ENCODE assay signal across 8 mouse cellular contexts in the genomic region with DNA sequence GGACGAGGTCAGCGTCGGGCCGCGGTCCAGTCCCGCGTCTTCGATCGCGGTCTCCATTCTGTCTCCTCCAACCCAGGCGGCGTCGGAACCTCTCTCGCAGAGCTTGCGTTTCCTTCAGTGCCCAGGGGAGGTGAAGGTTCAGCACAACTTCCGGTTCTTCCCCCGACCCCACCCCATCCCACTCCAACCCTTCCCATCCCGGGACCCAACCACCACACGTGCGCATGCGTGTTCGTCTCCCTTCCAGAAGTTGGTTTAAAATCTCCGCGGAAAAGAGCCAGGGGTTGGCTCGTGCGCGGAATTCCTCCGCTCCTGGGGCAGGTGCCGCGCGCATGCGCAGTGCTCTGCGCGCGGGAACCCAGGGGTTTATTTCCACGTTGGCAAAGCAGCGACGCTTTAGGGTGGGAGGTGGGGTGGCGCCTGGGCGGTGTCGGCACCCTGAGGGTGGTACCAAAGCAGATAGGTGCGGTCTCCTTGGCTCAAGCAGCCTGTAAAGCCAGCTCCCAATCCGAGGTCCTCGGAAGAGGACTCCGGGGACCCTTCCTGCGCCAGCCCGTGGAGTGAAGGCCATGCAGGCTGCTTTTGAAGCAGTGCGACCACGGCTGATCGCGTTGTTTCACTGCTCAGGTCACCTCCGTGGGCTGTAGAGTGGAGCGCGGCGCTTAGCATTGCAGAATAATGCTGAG. TPM values are rescaled to one million over a fixed set of nuclear protein-coding genes. Genes with fewer than 3 reads are reported as not detected.
DNase-seq lines count a peak whose midpoint lies in the region; ATAC-seq and TF ChIP-seq lines count a peak whose summit lies in the region.

Gene 2310057M21Rik (minus strand): TSS at position 145 of the 686 bp plus-strand sequence.

- WGBS in kidney, embryonic 14.5 days = under 1% methylated on average over 53 of the region's 55 CpGs
- WGBS in limb, embryonic 15.5 days = under 1% methylated on average over 55 of the region's 55 CpGs

- peak within 1 kb of the TSS; percentile 100 for H3K4me3 ChIP-seq in bone marrow macrophage, adult 2 months (ENCODE audit: insufficient read depth, low read length)
- peak within 1 kb of the TSS; percentile 70 for H3K4me3 ChIP-seq in embryonic fibroblast, embryonic 13.5 days (ENCODE audit: insufficient read depth, low read length)
- H3K4me3 ChIP-seq in kidney, embryonic 14.5 days (ENCODE audit: low read length) = peak within 1 kb of the TSS; percentile 67
- peak within 1 kb of the TSS; percentile 87 for H3K4me3 ChIP-seq in limb, embryonic 15.5 days

- DNase-seq in B cell, adult 2 months = peak; percentile 89 to 90
- DNase-seq in heart, adult 9 months (ENCODE audit: low spot score in 2 of 2) = peak; percentile 95
- peak; percentile 50 to 74 for DNase-seq in monocyte, adult 2 months (ENCODE audit: low read depth in 1 of 2, low spot score in 2 of 2)
- DNase-seq in splenic B cell, adult 2 months (ENCODE audit: low read depth, low spot score) = peak; percentile 89

- peak within 1 kb of the TSS; percentile 74 for H3K27ac ChIP-seq in bone marrow macrophage, adult 2 months (ENCODE audit: insufficient read depth, low read depth, low read length)
- H3K27ac ChIP-seq in embryonic fibroblast, embryonic 13.5 days (ENCODE audit: insufficient read depth, low read length) = peak within 1 kb of the TSS; percentile 52
- H3K27ac ChIP-seq in kidney, embryonic 14.5 days (ENCODE audit: low read depth, low read length) = peak within 1 kb of the TSS; percentile 93
- peak within 1 kb of the TSS; percentile 95 for H3K27ac ChIP-seq in limb, embryonic 15.5 days

- no peaks in the 10 kb centered on the region for H3K9me3 ChIP-seq in kidney, embryonic 14.5 days (ENCODE audit: control insufficient read depth, low read length)
- H3K9me3 ChIP-seq in limb, embryonic 15.5 days = no peaks in the 10 kb centered on the region

- peaks cover 6% of the 10 kb centered on the region for H3K4me1 ChIP-seq in bone marrow macrophage, adult 2 months (ENCODE audit: control insufficient read depth, insufficient read depth, low read length)
- no peaks in the 10 kb centered on the region for H3K4me1 ChIP-seq in embryonic fibroblast, embryonic 13.5 days (ENCODE audit: control insufficient read depth, insufficient read depth, low read length)
- H3K4me1 ChIP-seq in kidney, embryonic 14.5 days (ENCODE audit: control insufficient read depth, insufficient read depth, low read length) = peaks cover 14% of the 10 kb centered on the region
- H3K4me1 ChIP-seq in limb, embryonic 15.5 days = peaks cover 15% of the 10 kb centered on the region

- TF ChIP-seq CTCF in bone marrow macrophage, adult 2 months (IDR thresholded peaks at IDR 0.05; ENCODE audit: low read depth, low read length) = no peak
- TF ChIP-seq CTCF in embryonic fibroblast, embryonic 13.5 days (IDR thresholded peaks at IDR 0.05; ENCODE audit: borderline replicate concordance, insufficient read depth, low read length) = no peak

- no peak for TF ChIP-seq POLR2A in bone marrow macrophage, adult 2 months (IDR thresholded peaks at IDR 0.05; ENCODE audit: borderline replicate concordance, low read depth, low read length)
- peak; percentile 88 for TF ChIP-seq POLR2A in embryonic fibroblast, embryonic 13.5 days (IDR thresholded peaks at IDR 0.05; ENCODE audit: low read depth, low read length)

- peak within 1 kb of the TSS; percentile 84 for H3K9ac ChIP-seq in kidney, embryonic 14.5 days (ENCODE audit: low read depth, low read length)
- peak within 1 kb of the TSS; percentile 81 for H3K9ac ChIP-seq in limb, embryonic 15.5 days

- H3K27me3 ChIP-seq in kidney, embryonic 14.5 days (ENCODE audit: control insufficient read depth, insufficient read depth, low read length) = no peaks in the 10 kb centered on the region
- H3K27me3 ChIP-seq in limb, embryonic 15.5 days = no peaks in the 10 kb centered on the region
- no peaks in the 10 kb centered on the region for H3K27me3 ChIP-seq in splenic B cell, adult 2 months (ENCODE audit: control insufficient read depth, insufficient read depth, low read length, poor library complexity, severe bottlenecking)

- H3K36me3 ChIP-seq in kidney, embryonic 14.5 days (ENCODE audit: control insufficient read depth, insufficient read depth, low read length) = peaks cover 15% of the 10 kb centered on the region; the same call in 1 of the 2 replicates
- peaks cover 10% of the 10 kb centered on the region for H3K36me3 ChIP-seq in limb, embryonic 15.5 days
- no peaks in the 10 kb centered on the region for H3K36me3 ChIP-seq in splenic B cell, adult 2 months (ENCODE audit: control insufficient read depth, insufficient read depth, low read length, poor library complexity, severe bottlenecking)

- peak; percentile 98 for ATAC-seq in kidney, embryonic 14.5 days (ENCODE audit: low FRiP score, low TSS enrichment)
- peak; percentile 98 for ATAC-seq in limb, embryonic 15.5 days (ENCODE audit: insufficient number of reproducible peaks, low FRiP score, low TSS enrichment, low read depth)

- H3K4me2 ChIP-seq in kidney, embryonic 14.5 days (replicated peaks; ENCODE audit: low read depth, low read length) = peak within 1 kb of the TSS; percentile 87
- peak within 1 kb of the TSS; percentile 88 for H3K4me2 ChIP-seq in limb, embryonic 15.5 days

RNA-seq across cellular contexts. Expression of gene 2310057M21Rik, which starts in this region (rescaled TPM):
- polyA plus RNA-seq in bone marrow macrophage, adult 2 months (2012; ENCODE audit: insufficient read depth, insufficient read length, missing spikeins) = 8.2 and 9.4 TPM in 2 replicates
- polyA plus RNA-seq in embryonic fibroblast, embryonic 13.5 days (2011; ENCODE audit: insufficient read length, low read depth, missing spikeins) = 20.2 and 21.2 TPM in 2 replicates
- polyA plus RNA-seq in kidney, embryonic 14.5 days (2014; fragmentation: Nextera tagmentation; extraction: Ambion mirVana) = 18.5 and 21.3 TPM in 2 replicates
- 24.3 and 25.2 TPM in 2 replicates for polyA plus RNA-seq in limb, embryonic 15.5 days (2015; fragmentation: Nextera tagmentation; extraction: Ambion mirVana)

Comparison
In these comparisons a context has a peak if more than half of its experiments do, and no peak if none do; other contexts are left out.
1. Peak in every context shown above with its lines: DNase-seq, ATAC-seq, H3K4me3 ChIP-seq and H3K27ac ChIP-seq.